Mouse (Mus musculus): ENCODE results near the gene Rhox2h.
"Not testable (repeated sequence)": the region's sequence is repeated elsewhere in the genome, so short reads cannot be mapped to it uniquely, and the experiment has no call there.

The Rhox2h gene

GRCm38 (mm10) chrX:37673177-37673576 lies at the start of gene Rhox2h:
Rhox2h (minus strand) TSS chrX:37673277.
- not testable (repeated sequence) for DNase-seq (ENCODE audit: low spot score)

DNA sequence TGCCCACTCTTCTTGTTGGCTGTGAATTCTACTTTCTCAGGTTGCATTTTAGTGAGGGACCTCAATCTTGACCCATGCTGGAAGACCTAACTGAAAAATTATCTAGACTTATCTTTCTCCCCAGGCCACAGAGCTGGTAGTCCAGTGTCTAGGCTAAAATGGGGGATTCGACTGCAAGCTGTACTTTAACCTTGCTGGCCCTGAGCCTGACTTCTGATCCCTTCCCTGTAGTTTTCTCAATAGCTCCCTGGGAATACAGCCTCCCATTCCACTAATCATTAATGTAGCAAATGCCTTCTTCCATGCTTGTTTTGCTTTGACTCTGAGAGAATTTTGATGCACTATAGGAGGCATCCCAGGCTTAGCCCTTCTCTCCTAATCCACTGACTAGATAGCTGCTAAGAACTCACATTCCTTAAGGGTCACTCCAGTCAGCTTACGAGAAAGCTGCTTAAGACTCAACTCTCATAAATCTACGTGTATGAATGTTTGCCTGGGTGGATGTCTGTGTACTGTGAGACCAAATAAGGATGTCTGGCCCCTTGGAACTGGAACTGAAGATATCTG lies 28.8 kb upstream of the Rhox2h start:
- DNase-seq (ENCODE audit: low spot score) = no peak

DNA sequence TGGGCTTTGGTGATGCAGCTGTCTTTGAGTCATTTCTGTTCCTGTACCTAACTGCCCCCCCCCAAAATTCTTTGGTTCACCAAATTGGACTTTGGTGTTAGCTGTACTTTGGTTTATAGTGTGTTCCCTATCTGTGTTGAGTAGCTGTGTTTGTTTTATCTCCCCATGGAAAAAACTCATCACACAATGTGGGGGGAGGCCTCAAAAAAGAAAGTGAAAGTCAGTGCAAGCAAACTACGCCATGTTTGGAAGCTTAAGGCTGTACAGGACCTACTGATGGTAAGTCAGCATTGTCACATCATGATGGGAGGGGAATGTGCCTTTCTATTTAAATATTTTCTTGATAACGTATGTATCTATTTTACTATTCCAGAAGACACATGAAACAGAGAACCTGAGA lies 19.2 kb upstream of the Rhox2h start:
- no peak for DNase-seq (ENCODE audit: low spot score)

GRCm38 (mm10) chrX:37683031-37683715 lies 10.1 kb upstream of the Rhox2h start:
- DNase-seq (ENCODE audit: low spot score) = no peak

- not testable (repeated sequence) for DNase-seq (ENCODE audit: low spot score)
Observed at GRCm38 (mm10) chrX:37668664-37669063, 4.4 kb downstream of the Rhox2h start, which contains the start of gene Rhox3h. Rhox3h (minus strand) TSS chrX:37668764.

- DNase-seq (ENCODE audit: low spot score) = not testable (repeated sequence)
Observed at GRCm38 (mm10) chrX:37651227-37651626, 21.9 kb downstream of the Rhox2h start, which contains the start of gene Rhox4g. Rhox4g (minus strand) TSS chrX:37651327.

DNA sequence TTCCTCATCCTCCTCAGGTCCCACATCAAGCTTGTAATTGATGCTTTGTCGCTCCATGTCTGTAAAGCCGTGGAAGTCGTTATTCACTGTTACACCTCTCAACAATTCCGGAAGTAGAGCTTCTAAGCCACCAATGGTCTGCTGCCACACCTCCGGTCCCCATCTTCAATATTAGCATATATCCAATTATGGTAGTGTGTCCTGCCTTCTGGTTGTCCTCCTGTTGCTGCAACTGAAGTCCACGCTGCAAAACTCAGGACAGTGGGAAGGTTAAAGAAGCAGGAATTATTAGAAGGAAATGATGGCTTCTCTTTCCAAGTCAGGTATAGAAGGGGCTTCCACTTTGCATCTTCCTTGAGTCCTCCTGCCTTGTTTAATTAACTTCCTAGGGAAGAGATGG lies 29.7 kb downstream of the Rhox2h start, which contains the start of gene Rhox2g:
TSS of gene Rhox2g (minus strand) at position 101 of the 400 bp plus-strand sequence.
- DNase-seq (ENCODE audit: low spot score) = not testable (repeated sequence)

DNA sequence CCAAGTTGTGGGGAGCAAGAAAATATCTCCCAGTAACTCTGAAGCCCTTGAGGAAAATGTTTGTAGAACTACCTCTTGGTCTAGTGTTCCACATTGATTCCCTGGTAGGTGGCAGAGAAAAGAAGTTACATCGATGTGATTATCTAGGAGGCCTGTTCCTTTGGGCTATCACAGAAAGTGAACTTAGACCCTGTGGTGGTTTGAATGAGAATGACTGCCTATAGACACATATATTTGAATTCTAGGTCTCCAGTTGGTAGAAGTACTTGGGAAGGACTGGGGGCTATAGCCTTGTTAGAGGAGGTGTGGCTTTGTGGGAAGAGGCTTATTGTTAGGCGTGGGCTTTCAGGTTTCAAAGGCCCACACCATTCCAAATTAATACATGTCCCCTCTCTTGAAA lies 44.6 kb downstream of the Rhox2h start, which contains the start of gene Rhox3g:
TSS of gene Rhox3g (minus strand) at position 101 of the 400 bp plus-strand sequence.
- not testable (repeated sequence) for DNase-seq (ENCODE audit: low spot score)
